Mouse (Mus musculus) 3134 (cell line): ENCODE measurements at regions not wholly inside any gene's neighbourhood (a gene's known extent, or its start where the extent isn't known, plus 50 kb on each side); places are given as distances from the start of the nearest gene placed in this dataset.

Experiments used
- DNase-seq: peaks from one replicate; pipeline ENCODE4 v3.0.0-alpha.2; 2011; ENCODE audit warnings: low spot score; ENCODE audit not compliant: insufficient read length; ENCODE audit errors: extremely low read depth

DNA sequence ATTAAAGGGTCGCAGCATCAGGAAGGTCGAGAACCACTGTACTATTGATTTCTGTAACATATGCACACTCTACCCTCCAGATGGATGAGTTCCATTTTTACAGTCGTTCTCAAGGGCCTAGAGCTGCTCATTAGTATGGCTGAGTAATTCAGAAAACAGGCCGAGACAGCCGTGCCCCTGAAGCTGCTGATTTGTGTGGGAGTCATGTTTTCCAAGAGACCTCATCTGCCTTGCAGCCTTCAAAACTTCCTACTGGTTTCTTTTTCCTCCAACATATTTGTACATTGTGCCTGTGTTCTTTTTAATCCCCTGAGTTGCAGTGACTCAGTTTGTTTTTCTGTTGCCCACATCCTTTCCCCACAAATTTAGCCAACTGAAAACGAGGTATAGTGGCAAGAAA lies 99.4 kb upstream of the Spred1 start:
- no peak for DNase-seq

DNA sequence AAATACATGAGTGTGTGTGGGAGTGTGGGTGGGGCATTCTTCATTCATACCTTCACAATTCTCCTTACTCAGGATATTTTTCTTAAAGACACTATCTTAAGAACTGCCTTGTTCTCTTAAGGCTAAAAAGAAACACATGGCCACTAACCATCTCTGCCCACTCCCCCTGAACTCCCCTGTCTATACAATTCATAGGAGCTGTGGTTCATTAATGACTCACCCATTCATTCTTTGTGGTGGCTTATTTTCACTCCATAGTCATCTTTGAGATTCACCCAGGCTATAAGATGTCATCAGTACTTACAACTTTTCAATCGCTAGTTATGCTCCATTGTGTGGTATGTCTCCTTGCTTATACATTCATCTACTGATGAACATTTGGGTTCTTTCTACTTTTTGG lies 97.7 kb upstream of the Spred1 start:
- no peak for DNase-seq

DNA sequence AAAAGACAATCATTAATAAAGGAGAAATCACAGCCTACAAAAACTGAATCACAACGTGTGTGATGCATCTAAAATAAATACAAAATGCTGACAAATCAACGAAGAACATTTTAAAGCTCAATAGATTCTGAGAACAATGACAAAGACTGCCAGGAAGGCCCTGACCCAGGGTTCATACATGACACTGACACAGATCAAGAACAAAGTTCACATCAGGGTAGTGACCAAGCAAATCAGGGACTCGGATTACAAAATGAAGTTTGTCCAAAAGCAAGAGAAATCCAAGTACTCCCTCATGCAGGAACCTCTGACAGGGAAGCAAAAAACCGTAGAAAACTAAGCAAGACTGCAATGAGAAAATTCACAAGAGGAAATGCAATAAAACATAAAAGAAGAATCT lies 94.1 kb upstream of the Spred1 start:
- DNase-seq = no peak

DNA sequence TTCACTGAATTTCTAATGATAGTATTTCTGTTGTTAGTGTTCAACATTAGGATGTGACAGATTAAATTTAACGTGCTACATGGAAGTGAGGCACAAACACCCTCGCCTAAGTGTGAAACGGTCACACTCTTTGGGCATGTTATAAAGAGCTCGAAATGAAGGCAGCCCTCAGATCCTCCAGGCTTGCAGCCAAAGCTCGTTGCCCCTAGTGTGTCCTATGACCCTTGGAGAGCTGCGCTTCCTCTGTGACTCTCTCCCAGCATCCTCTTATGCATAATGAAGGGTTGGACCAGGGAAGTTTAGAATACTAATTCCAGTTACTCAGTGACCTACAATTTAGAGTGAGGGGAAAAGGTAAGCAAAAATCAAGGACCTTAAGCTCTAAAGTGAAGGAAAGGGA lies 92.4 kb upstream of the Spred1 start:
- no peak for DNase-seq

DNA sequence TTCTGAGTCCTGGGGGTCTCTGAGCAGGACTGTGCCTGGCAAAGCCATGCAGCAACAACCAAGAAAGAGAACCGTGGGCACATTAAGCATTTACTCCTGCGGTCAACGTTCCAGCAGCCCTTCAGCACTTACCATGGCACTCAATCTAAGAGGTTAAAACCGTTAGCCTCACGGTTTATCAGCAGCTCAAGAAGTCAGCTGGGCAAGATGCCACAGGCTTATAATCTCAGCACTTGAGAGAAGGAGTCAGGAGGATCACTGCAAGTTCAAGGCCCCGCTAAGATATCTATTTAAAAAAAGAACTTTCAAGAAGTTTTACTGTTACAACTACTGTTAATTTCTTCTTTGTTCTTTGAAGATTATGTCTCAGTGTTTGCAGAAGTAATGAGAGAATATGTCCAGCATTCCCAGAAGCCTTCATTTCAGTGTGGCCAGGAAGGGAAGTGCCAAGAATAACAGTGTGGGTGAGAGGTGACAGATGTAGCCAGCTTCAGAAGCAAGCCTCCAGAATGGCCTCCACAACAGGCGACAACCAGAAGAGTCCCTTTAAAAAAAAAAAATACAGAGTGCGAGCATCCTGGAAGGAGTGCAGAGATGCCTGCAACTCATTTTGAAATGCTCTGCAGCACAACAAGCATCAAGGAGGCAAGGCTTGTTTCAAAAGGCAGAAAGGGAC lies 84.8 kb upstream of the Spred1 start:
- DNase-seq = no peak

DNA sequence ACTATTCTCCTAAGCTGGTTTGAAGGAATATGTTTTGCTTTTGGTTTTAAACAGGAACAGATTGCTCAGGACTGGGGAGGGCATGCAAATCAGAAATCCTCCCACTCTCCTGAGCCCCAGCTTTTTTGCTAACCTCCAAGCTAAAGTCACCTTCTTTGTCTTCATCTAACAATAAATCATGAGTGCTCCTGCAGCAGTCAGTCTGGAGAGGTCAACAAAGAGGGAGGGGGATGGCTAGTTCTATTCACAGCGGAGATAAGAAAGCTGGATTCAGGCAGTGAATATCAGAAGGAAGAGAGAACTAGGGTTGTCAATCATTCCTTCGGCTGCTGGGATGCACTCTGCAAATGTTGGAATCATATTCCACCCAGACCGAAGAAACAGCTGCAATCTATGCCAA lies 81.0 kb upstream of the Spred1 start:
- no peak for DNase-seq

DNA sequence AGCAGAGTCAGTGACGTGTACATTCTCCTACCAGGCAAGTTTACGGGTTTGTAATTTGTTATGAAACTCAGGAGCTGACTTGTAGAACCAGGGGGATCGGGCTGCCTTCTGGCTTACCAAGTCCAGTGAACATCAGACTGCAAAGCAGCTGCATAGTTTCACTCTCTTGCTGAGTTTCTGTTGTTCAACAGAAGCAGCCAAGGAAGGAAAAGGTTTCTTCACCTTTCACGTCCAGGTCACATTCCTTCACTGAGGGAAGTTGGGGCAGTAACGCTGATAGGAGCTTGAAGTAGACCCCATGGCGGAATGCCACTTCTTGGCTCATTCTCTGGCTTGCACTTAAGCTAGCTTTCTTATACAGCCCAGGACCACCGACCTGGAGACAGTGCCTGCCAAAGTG lies 77.3 kb upstream of the Spred1 start:
- no peak for DNase-seq

DNA sequence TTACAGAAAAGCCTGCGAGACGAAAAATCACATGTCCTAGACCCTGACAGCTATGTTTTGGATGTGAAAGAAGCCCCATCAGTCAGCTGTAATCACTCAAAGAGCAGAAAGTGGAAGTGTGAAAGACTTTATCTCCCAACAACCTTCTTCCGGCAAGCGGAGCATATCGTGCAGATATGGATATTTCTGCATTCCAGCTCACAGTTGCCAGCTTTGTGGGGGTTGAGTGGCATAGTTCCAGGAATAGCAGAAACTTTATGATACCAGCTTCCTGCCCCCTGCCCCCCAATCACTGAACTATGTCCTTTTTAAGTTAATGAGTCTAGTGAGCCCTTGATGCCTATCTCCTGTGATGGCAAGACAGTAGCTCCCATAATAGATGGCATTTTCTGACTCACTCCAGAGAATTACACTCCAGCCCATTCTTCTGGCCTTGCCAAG lies 72.9 kb upstream of the Spred1 start:
- DNase-seq = no peak

DNA sequence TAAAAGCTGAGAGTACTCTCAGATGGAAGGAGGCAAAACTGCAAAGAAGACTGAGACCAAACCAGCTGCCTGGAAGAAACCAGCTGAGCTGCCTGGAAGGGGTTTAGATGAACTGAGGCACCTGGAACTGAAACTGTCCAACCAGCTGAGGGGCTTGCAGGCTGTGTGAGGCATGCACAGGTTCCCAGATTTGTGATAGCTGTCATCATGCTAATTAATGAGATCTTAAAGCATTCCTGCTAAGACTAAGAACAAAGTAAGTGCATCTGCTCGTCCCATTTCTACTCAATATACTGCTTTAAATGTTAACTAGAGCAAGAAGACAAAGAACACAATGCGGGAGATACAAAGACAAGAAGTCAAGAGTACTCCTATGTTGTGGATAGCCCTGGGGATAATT lies 71.1 kb upstream of the Spred1 start:
- no peak for DNase-seq

DNA sequence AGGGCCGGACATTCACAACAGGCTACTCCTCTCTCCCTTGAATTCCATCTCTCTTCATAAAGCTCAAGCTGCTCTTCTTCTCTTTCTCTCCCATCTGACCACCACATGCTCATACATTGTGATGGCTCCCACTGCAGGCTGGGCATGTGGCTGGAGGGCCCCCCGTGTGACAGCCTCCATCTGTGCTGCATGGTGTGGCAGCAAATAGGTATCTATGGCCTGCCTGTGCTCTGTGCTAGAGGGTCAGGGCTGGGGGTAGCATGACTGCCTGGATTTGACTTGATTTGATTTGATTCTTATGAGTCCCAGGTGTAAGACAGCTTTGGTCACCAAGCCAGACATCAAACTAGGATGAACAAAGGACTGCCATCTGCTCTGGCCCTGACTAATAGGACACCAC lies 57.0 kb upstream of the Spred1 start:
- no peak for DNase-seq

DNA sequence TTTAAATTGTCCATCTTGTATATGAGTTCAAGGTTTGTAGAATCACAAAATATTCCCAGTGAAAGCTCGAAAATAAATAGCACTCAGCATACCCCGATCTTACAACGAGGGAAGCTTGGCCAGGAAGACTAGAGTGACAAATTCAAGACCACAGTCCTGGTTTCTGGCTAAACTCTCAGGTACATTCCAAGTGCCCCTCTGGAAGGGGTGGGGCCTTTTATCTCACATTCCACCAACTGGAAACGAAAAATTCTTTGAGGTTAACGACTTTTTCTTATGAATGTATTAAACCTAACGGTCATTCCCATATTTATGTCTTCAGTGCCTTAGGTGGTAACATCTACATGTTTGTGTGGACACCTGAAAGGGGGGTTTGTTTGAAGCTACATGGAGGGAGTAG lies 50.8 kb upstream of the Spred1 start:
- DNase-seq = no peak

DNA sequence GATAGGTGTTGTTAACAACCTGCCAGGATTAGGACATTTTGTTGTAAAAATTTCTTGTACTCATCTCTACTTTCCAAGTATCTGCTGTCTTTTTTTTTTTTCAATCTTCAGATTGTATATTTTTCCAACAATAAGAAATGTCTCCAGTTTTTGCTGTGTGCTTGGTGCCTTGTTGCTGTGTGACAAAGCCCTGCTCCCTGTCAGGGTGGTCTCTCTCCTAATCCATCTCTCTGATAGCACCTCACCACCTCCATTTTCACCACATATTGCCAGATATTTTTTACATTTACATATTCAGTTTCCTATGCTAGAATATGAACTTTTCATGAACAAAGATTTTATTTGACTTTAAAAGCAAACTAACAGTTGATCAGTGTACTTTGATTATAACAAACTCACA lies 50.1 kb upstream of the Spred1 start:
- no peak for DNase-seq
